Mouse (Mus musculus) liver, embryonic 14.5 days (tissue): ENCODE data around the gene Ptrhd1.

Experiments used
- CTCF ChIP-seq: IDR thresholded peaks from 2 replicates; pipeline ENCODE4 v1.5.1; 2016; ENCODE audit warnings: antibody characterized with exemption, low read depth, control low read depth
- EP300 ChIP-seq: IDR thresholded peaks from 2 replicates; pipeline ENCODE4 v1.6.1; 2016; ENCODE audit warnings: antibody characterized with exemption, low read depth

- TF ChIP-seq EP300, result no peak
- peak; percentile 60 for TF ChIP-seq CTCF
These were observed 44.8 kb upstream of the Ptrhd1 start for GRCm38 (mm10) chr12:4189060-4189447.
